Mouse (Mus musculus) urinary bladder, postnatal 36 days (tissue): ENCODE data around the gene Adam30.
"Not testable (repeated sequence)": the region's sequence is repeated elsewhere in the genome, so short reads cannot be mapped to it uniquely, and the experiment has no call there.

Source experiments
- DNase-seq, 2 experiments: peaks; one replicate each; pipeline ENCODE4 v3.0.0; 2022; ENCODE audit warnings: low spot score in 2 of 2, mixed read lengths in 1 of 2

Adam30 gene

DNA sequence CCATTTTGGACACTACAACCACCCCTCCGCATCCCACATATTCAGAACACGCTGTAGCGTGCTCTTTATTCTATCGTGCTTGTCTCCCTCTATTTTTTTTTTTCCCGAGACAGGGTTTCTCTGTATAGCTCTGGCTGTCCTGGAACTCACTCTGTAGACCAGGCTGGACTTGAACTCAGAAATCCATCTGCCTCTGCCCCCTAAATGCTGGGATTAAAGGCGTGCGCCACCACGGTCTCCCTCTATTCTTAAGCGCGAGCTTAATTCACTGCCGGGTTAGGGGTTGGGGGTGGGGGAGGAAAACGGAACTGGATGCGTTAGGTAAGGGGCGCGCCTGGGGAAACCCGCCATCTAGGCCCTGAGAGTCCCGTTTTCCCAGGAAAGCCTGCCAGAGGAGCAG, at the start of gene Adam30:
Adam30 (plus strand) TSS at position 301 of the 400 bp plus-strand sequence.
- DNase-seq = no peak

DNA sequence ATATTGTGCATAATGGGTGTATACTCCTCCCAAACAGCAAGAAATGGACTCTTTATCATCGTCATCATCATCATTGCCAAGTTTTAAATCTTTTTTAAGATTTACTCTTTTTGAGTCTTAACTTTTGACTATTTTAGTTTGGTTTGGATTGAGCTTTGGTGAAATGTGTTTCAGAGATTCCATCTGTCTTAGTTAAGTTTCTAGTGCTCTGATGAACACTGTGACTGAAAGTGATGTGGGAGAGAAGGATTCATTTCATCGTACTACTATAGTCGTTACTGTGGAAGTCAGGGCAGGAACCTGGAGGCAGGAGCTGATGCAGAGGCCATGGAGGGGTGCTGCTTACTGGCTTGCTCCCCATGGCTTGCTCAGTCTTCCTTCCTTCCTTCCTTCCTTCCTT, 42.2 kb upstream of the Adam30 start:
- no peak for DNase-seq

DNA sequence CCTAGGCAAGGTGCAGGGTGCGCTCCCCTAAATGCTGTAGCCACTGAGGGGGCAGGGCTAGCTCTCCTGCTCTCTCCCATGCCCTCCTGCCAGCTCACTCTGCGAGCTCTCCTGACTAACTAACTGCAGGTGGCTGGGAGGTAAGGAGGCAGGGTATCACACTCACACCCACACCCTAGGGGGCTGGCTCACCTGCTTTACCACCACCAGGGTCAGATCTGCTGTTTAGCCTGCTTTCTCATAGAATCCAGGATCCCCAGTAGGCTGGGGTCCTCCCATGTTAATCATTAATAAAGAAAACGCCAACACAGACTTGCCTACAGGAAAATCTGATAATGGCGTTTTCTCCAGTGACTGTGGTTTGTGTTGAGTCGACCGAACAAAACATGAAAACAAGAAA, 41.1 kb upstream of the Adam30 start:
- no peak for DNase-seq

DNA sequence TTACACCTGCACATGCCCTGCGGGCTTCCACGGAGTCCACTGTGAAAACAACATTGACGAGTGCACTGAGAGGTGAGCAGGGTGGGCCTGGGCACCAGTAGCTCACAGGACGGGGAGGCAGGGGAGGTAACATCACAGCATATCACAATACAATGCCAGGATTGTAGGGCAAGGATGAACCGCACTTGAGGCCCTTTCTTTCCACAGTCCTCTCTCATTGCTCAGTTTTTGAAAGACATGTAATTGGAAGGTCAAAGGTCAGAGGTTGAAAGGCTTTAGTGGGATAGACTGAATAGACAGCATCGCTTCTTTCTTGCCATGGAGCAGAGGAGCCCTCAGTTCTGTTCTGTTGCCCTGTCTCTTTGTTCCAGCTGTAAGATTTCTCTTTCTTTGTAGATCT, 39.5 kb upstream of the Adam30 start:
- no peak for DNase-seq

DNA sequence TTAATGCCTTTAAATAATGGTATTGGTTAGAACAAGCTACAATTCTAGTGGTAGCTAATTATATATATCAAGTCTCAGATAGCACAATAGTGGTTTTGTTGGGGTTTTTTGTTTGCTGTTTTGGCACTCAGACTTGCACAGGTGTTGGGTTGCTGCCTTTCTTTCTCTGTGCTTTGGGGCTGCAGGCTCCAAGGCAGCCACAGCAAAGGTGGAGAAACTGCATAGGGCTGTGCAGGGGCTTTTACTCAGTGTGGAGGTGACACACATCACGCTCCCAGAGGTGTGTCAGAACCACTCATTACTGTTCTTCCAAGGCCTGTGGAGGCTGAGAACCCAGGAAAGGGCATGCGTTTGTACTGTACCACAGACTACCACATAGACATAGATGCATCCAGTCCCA, 32.7 kb upstream of the Adam30 start:
- no peak for DNase-seq

DNA sequence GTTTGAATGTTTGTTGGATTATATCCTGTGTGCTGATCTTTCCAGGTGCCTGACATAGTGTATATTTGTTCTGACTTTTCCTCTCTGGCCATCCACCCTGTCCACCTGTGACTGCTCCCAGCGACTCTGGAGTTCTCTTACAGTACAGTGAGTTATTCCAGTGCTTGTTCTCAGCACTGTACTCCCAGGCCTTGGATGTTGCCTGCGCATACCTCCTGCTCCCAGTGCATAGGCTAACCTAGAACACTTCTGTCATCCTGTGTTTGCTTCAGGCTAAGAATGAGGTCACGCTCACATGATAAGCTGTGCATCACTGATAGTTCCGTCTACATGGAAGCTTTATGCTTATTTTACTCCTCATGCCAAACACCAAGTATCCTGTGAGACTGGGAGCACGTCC, 31.7 kb upstream of the Adam30 start:
- no peak for DNase-seq

DNA sequence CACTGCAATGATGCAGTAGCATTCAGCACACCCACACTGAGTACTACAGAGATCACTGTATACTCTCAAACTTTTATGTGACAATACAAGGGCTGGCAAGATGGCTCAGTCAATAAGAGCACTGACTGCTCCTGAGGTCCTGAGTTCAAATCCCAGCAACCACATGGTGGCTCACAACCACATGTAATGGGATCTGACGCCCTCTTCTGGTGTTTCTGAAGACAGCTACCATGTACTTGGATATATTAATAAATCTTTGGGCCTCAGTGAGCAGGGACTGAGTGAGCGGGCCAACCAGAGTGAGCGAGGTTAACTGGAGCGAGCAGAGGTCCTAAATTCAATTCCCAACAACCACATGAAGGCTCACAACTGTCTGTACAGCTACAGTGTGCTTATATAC, 28.3 kb upstream of the Adam30 start:
- DNase-seq = not testable (repeated sequence)

DNA sequence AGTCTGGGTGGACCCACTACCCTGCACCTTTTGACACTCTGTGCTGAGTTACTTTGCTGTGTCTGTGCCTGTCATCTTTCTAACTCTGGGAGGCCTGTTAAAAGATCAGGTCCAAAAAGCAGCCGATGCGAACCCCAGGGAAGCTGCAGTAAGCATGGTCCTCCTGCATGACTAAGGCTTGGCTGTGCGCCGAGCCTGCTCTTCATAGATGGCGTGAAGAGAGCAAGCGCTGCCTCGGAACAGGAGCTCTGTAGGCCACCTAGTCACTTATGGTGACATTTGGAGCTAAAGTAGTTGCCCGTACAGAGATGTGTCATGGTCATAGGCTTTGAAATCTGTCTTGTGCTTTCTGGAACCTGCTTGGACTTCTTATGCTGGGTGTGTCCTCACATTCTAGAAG, 27.8 kb upstream of the Adam30 start:
- DNase-seq = no peak

DNA sequence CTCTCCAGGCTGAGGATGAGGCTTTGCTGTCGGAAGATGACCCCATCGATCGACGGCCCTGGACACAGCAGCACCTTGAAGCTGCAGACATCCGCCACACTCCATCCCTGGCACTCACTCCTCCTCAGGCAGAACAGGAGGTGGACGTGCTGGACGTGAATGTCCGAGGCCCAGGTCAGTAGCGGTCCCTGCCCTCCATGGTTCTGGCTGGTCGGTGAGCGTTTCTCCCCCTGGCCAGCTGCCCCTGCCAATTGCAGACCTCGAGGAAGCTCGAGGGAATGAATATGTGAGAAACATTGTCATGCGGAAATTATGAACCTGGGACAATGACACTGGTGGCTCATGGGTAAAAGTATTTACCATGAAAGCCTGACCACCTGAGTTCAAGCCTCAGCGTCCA, 19.0 kb upstream of the Adam30 start:
- DNase-seq = no peak

DNA sequence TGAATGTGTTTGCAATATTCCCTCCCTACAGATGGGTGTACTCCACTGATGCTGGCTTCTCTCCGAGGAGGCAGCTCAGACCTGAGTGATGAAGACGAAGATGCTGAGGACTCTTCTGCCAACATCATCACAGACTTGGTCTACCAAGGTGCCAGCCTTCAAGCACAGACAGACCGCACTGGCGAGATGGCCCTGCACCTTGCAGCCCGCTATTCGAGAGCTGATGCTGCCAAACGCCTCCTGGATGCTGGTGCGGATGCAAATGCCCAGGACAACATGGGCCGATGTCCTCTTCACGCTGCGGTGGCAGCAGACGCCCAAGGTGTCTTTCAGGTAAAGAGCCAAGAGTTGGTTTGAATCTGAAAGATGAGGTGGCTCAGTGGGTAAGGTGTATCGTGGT, 17.6 kb upstream of the Adam30 start:
- no peak for DNase-seq

DNA sequence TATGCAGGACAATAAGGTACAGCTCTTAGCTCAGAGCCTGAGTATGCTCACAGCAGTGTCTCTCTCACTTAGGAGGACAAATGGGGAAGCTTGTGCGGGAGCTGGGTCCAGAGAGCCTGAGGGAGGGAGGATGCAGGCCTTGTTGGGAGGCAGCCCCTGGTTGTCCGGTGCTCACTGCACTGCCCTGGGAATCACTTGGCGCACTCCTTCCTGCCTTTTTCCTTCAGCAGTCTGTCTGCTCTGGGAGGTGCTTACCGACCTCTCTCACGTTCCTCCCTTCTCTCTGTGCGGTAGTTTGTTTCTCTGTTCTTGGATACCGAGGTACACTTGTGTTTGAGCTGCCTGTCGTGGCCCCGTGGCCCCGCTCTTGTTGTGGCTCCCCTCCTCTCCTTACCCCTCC, 15.2 kb upstream of the Adam30 start:
- no peak for DNase-seq

DNA sequence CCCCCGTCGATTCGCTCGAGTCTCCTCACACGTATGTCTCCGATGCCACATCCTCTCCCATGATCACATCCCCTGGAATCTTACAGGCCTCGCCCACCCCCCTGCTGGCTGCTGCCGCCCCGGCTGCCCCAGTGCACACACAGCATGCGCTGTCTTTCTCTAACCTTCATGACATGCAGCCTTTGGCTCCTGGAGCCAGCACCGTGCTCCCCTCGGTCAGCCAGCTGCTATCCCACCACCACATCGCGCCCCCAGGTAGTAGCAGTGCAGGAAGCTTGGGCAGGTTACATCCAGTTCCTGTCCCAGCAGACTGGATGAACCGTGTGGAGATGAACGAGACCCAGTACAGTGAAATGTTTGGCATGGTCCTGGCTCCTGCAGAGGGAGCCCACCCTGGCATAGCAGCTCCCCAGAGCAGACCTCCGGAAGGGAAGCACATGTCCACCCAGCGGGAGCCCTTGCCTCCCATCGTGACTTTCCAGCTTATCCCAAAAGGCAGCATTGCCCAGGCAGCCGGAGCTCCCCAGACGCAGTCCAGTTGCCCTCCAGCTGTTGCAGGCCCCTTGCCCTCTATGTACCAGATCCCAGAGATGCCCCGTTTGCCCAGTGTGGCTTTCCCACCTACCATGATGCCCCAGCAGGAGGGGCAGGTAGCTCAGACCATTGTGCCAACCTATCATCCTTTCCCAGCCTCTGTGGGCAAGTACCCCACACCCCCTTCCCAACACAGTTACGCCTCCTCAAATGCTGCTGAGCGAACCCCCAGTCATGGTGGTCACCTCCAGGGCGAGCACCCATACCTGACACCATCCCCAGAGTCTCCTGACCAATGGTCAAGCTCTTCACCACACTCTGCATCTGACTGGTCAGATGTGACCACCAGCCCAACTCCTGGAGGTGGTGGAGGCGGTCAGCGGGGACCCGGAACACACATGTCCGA, 13.7 kb upstream of the Adam30 start:
- no peak for DNase-seq

DNA sequence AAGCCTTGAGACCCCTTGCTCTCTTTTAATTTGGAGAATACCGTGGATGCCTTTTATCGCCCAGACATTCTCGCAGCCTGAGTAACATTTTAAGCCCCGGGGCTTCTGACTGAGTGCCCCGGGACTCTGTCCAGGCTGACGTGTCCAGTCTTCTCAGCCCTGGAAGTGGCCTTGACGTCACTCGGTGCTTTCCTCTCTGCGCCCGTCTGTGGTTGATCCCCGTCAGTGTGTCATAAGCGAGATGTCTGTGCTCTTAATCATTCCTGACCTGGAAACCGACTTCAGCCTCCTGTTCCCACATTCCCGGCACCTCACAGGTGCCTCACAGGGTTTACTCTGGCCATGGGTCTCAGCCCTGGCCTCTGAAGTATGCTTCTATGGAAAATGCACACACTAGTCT, 12.7 kb upstream of the Adam30 start:
- no peak for DNase-seq

DNA sequence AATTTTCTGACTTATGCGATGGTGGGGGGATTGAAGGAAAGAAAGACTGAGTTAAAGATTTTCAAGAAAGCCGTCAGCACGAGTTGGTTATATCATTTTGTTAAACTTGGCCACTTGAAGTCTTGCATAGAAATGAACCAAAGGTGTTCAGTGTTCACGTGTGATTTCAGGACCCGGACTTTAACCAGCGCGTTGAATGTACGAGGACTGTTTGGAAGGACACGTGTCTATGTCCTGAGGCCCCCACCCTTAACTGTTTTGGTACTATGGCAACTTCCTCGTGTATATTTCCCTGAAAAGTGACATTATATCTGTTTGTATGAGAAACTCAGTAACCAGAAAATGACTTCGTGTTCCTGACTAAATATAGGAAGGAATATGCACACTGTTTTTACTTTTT, 10.5 kb upstream of the Adam30 start:
- DNase-seq = no peak

DNA sequence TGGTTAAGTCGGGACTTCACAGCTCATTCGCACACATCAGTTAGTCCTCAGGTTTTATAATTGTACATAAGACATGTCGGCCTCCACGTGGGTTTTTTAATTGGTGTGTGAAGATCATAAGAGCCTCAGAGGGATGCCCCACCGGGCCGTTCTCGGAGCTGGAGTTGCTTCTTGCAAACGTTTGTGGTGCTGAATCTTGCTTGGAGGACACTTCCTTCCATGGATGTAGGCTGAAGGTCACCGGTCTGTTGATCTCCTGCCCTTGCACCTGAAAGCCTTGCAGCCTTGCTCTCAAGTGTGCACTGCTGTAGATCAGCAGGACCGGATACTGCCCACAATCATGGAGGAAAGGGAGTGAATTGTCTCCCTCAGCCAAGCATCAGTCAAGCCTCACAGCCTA, 9.4 kb upstream of the Adam30 start:
- no peak for DNase-seq

DNA sequence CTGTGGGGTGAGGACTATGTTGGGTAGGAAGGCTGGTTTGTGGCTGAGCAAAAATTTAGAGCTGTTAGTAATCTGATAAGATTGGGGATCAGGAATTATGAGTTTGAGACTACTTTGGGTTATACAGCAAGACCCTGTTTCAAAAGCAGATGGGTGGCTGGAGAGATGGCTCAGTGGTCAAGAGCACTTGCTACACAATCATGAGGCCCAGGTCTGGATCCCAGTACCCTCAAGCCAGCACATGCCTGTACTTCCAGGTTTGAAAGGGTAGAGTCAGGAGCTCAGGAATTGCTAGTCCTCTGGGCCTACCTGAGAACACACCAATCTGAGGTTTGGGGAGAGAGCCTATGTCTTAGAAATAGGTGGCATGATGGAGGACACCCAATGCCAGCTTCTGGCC, 7.0 kb upstream of the Adam30 start:
- no peak for DNase-seq

DNA sequence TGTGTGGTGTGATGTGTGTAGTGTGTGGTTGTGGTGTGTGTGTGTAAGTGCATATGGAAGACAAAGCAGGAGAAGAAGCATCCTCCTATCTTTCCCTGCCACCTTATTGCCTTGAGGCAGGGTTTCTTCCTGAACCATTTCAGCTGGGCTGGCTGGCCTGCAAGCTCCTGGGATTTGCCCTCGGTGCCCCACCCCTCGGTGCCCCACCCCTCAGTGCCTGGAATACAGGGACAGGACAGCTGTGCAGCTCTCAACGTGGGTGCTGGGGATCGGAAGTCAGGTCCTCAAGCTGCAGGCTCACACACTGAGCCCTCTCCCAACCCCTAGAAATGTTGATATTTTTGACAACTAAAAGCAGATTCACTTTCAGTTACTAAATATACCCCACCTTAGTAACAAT, 4.3 kb upstream of the Adam30 start:
- no peak for DNase-seq

DNA sequence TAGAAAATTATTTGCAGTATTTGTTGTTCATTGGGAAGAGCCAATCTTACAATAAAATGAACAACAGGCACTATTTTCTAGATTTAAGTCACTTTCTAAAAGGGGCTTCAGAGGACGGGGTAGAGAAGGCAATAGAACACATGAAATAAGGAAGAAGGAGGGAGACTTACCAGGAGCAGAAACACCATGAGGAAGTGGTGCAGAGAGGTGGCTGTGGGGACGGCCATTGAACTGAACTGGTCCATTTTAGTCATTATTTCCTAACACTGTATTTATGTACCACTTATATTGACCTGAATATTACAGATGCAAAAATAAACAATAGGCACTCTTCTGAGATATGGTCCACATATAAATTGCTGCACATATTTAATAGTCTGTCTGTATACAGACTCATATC, 3.4 kb upstream of the Adam30 start:
- no peak for DNase-seq

DNA sequence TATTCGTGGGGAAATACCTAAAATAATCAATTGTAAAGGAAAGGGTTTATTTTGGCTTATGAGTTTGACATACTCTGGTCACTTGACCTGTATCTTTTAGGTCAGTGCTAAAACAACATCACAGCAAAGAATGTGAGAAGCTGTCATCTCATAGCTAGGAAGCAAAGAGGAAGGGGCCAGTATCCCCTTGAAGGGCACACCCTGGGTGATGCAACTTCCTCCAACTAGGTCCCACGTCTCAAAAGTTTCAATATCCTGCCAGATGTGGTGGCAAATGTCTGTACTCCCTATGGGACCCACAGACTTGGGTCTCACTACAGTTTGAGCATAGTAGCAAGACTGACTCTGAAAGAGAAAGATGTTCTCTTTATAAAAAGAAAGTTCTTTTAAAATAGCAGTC, 2.8 kb upstream of the Adam30 start:
- DNase-seq = no peak

DNA sequence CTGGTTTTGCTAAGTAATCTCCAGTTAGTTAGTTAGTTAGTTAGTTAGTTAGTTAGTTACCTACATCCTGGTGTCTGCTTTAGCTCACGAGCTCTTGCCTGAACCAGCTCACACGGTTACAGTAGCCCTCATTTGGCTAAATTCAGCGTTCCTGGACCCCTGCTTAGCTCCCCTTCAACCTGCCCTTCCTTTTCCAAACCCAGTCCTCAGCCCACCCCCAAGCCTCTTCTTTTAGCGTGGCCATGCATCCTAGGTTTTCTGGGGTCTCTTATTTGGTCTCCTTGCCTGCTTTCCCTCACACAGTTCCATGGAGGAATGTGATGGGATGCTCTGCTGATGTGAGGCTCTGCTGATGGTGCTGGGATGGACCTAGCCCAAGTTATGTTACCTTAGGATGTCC, 1.8 kb upstream of the Adam30 start:
- DNase-seq = no peak

DNA sequence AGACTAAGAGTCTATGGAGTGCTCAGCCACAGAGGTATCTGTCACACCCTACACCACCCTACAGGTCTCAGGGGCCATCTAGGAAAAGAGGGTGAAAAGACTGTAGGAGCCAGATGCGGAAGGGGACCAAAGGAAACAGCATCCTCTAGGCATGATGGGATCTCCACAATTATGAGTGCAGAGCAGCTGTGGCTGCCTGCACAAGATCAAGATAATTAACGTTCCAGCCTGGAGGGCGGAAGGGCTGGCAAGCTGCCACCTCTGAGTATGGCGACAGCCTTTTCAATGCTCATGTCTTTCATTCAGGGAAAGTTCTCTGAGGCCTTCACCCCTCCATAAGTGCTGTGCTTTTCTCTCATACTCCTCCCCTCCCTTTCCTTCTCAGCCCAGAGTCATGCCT, 1.1 kb upstream of the Adam30 start:
- DNase-seq = no peak

DNA sequence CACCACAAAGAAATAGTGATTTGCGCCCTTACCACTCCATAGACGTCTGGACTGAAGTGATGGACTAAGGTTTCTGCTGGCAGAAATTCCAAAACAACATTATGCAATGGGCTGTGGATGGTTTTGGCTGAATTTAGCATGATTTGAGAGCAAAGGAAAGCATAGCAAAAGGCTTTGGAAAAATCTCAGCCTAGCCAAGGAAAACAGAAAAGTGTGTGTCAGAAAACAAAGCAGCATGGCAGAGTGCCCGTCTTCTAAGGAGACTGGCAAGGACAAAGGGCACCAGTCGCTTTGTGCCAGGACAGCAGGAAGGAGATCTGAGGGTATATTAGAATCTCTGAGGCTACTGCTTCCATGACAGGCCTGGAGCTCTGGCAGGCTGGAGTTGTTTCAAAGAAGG, 17.9 kb downstream of the Adam30 start:
- peak in 1 of 2 experiments; percentile 51 for DNase-seq

DNA sequence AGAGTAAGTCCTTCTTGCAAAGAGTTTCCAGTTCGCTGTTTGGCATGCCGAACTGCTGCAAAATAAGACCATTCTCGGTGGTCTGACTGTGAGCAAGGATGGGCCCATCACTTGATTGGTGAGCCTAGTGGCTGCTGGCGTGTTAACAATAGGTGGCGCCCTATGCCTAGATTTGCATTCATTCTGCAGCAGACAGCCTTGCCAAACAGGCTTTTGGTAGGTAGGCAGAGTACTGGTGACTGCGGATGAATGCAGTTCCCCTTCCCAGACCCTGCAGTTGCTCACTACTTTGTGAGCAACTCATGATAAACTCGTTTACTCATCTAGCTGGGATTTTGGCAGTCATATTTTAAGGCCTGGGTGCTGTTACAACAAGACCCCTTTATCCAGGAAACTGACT, 20.4 kb downstream of the Adam30 start:
- DNase-seq = peak; percentile 56 to 67

DNA sequence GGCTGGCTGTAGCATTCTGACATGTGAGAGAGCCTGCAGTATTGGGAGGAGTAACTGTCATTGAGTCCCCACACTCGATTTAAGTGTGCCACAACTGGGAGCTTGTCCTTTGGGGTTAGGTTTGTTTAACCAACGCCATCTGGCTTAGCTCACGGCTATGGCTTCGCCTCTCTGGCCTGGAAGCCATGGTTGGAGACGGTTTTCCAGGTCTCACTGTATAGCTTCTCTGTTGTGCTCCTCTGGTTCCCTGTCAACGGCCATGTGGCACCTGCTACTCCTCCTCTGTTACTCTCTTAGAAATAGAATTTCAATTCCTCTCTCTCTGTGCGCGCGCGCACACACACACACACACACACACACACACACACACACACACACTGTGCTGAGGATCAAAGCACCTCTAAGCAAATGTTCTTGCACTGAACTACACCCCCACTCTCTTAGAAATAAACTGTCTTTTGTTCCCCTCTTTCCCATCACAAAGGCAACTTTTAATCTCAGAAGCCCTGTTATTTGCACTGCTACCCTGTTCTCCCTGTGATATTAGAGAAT, 24.8 kb downstream of the Adam30 start:
- no peak for DNase-seq
